Mouse (Mus musculus): Measurements from ENCODE around the gene Zbtb9. TPM values are rescaled to one million over a fixed set of nuclear protein-coding genes. Genes with fewer than 3 reads are reported as not detected.
"Not testable (repeated sequence)": the region's sequence is repeated elsewhere in the genome, so short reads cannot be mapped to it uniquely, and the experiment has no call there.

The Zbtb9 gene
- polyA plus RNA-seq, 1 experiment, result 8.6 TPM

GRCm38 (mm10) chr17:26966993-26967392 is 6.0 kb upstream of the Zbtb9 start:
- no peak for TF ChIP-seq POLR2A (IDR thresholded peaks at IDR 0.05; ENCODE audit: low read depth, low read length)
- TF ChIP-seq CTCF (IDR thresholded peaks at IDR 0.05; ENCODE audit: borderline replicate concordance, insufficient read depth, low read length), result no peak
- H3K27ac ChIP-seq (ENCODE audit: insufficient read depth, low read length), result no peak overlapping the region

GRCm38 (mm10) chr17:26967477-26967876 is 5.5 kb upstream of the Zbtb9 start:
- TF ChIP-seq CTCF (IDR thresholded peaks at IDR 0.05; ENCODE audit: borderline replicate concordance, insufficient read depth, low read length), result no peak
- TF ChIP-seq POLR2A (IDR thresholded peaks at IDR 0.05; ENCODE audit: low read depth, low read length), result no peak
- Histone ChIP-seq H3K4me1 (ENCODE audit: control insufficient read depth, insufficient read depth, low read length) (no peaks in the 10 kb centered on the region), H3K4me3 (ENCODE audit: insufficient read depth, low read length) (no peak overlapping the region), H3K27ac (ENCODE audit: insufficient read depth, low read length) (no peak overlapping the region)

More at GRCm38 (mm10) chr17:26966993-26967392, 6.0 kb upstream of the Zbtb9 start:
- Histone ChIP-seq H3K4me1 (ENCODE audit: control insufficient read depth, insufficient read depth, low read length) (no peaks in the 10 kb centered on the region), H3K4me3 (ENCODE audit: insufficient read depth, low read length) (no peak overlapping the region)

- Histone ChIP-seq H3K4me3 (ENCODE audit: insufficient read depth, low read length) (no peak overlapping the region), H3K27ac (ENCODE audit: insufficient read depth, low read length) (no peak overlapping the region), H3K4me1 (ENCODE audit: control insufficient read depth, insufficient read depth, low read length) (no peaks in the 10 kb centered on the region)
- TF ChIP-seq POLR2A (IDR thresholded peaks at IDR 0.05; ENCODE audit: low read depth, low read length) (no peak), CTCF (IDR thresholded peaks at IDR 0.05; ENCODE audit: borderline replicate concordance, insufficient read depth, low read length) (no peak)
These were observed 4.8 kb upstream of the Zbtb9 start for GRCm38 (mm10) chr17:26968200-26968611.

GRCm38 (mm10) chr17:26969257-26969656 is 3.7 kb upstream of the Zbtb9 start:
- Histone ChIP-seq H3K4me3 (ENCODE audit: insufficient read depth, low read length) (no peak overlapping the region), H3K4me1 (ENCODE audit: control insufficient read depth, insufficient read depth, low read length) (peaks cover 3% of the 10 kb centered on the region; the same call in 1 of the 2 replicates), H3K27ac (ENCODE audit: insufficient read depth, low read length) (no peak overlapping the region)
- TF ChIP-seq CTCF (IDR thresholded peaks at IDR 0.05; ENCODE audit: borderline replicate concordance, insufficient read depth, low read length) (no peak), POLR2A (IDR thresholded peaks at IDR 0.05; ENCODE audit: low read depth, low read length) (no peak)

GRCm38 (mm10) chr17:26970221-26970620 is 2.7 kb upstream of the Zbtb9 start:
- TF ChIP-seq POLR2A (IDR thresholded peaks at IDR 0.05; ENCODE audit: low read depth, low read length), result no peak
- TF ChIP-seq CTCF (IDR thresholded peaks at IDR 0.05; ENCODE audit: borderline replicate concordance, insufficient read depth, low read length), result no peak
- peaks cover 4% of the 10 kb centered on the region; the same call in 1 of the 2 replicates for H3K4me1 ChIP-seq (ENCODE audit: control insufficient read depth, insufficient read depth, low read length)
- no peak overlapping the region for H3K27ac ChIP-seq (ENCODE audit: insufficient read depth, low read length)
- no peak overlapping the region for H3K4me3 ChIP-seq (ENCODE audit: insufficient read depth, low read length)

- TF ChIP-seq CTCF (IDR thresholded peaks at IDR 0.05; ENCODE audit: borderline replicate concordance, insufficient read depth, low read length), result no peak
- TF ChIP-seq POLR2A (IDR thresholded peaks at IDR 0.05; ENCODE audit: low read depth, low read length), result no peak
- Histone ChIP-seq H3K27ac (ENCODE audit: insufficient read depth, low read length) (no peak overlapping the region), H3K4me3 (ENCODE audit: insufficient read depth, low read length) (no peak overlapping the region), H3K4me1 (ENCODE audit: control insufficient read depth, insufficient read depth, low read length) (peaks cover 4% of the 10 kb centered on the region; the same call in 1 of the 2 replicates)
These were observed 1.6 kb upstream of the Zbtb9 start for GRCm38 (mm10) chr17:26971247-26971905.

GRCm38 (mm10) chr17:26972107-26972506 is 860 bp upstream of the Zbtb9 start:
- H3K4me3 ChIP-seq (ENCODE audit: insufficient read depth, low read length), result peak overlapping the region; percentile 92
- peak overlapping the region; percentile 5; the same call in 1 of the 2 replicates for H3K27ac ChIP-seq (ENCODE audit: insufficient read depth, low read length)
- TF ChIP-seq POLR2A (IDR thresholded peaks at IDR 0.05; ENCODE audit: low read depth, low read length), result no peak
- TF ChIP-seq CTCF (IDR thresholded peaks at IDR 0.05; ENCODE audit: borderline replicate concordance, insufficient read depth, low read length), result no peak
- peaks cover 4% of the 10 kb centered on the region; the same call in 1 of the 2 replicates for H3K4me1 ChIP-seq (ENCODE audit: control insufficient read depth, insufficient read depth, low read length)

- no peak overlapping the region for H3K4me3 ChIP-seq (ENCODE audit: insufficient read depth, low read length)
- H3K27ac ChIP-seq (ENCODE audit: insufficient read depth, low read length), result no peak overlapping the region
- H3K4me1 ChIP-seq (ENCODE audit: control insufficient read depth, insufficient read depth, low read length), result peaks cover 4% of the 10 kb centered on the region; the same call in 1 of the 2 replicates
- TF ChIP-seq POLR2A (IDR thresholded peaks at IDR 0.05; ENCODE audit: low read depth, low read length) (no peak), CTCF (IDR thresholded peaks at IDR 0.05; ENCODE audit: borderline replicate concordance, insufficient read depth, low read length) (no peak)
These were observed 1.6 kb downstream of the Zbtb9 start for GRCm38 (mm10) chr17:26974547-26974946.

- Histone ChIP-seq H3K4me1 (ENCODE audit: control insufficient read depth, insufficient read depth, low read length) (peaks cover 4% of the 10 kb centered on the region; the same call in 1 of the 2 replicates), H3K4me3 (ENCODE audit: insufficient read depth, low read length) (no peak overlapping the region), H3K27ac (ENCODE audit: insufficient read depth, low read length) (no peak overlapping the region)
- TF ChIP-seq POLR2A (IDR thresholded peaks at IDR 0.05; ENCODE audit: low read depth, low read length) (no peak), CTCF (IDR thresholded peaks at IDR 0.05; ENCODE audit: borderline replicate concordance, insufficient read depth, low read length) (no peak)
These were observed 2.4 kb downstream of the Zbtb9 start for GRCm38 (mm10) chr17:26975415-26975814.

GRCm38 (mm10) chr17:26977354-26977753 is 4.4 kb downstream of the Zbtb9 start:
- H3K4me3 ChIP-seq (ENCODE audit: insufficient read depth, low read length); H3K4me1 ChIP-seq (ENCODE audit: control insufficient read depth, insufficient read depth, low read length); H3K27ac ChIP-seq (ENCODE audit: insufficient read depth, low read length): not testable (repeated sequence)

All from embryonic fibroblast, embryonic 13.5 days (primary cell).